Mouse (Mus musculus) kidney, adult 2 months (tissue): ENCODE data around the gene Zfp568.

Source experiments
- CTCF ChIP-seq: fragments of 200-500 bp; conservative IDR thresholded peaks from 2 replicates; pipeline ENCODE4 v1.5.1; 2011; ENCODE audit warnings: low read depth, mild to moderate bottlenecking, control low read depth, low read length, moderate library complexity, mixed read lengths; ENCODE audit not compliant: insufficient read depth, insufficient read length
- POLR2A ChIP-seq: fragments of 200-500 bp; IDR thresholded peaks from one replicate; pipeline ENCODE4 v1.6.1; 2011; ENCODE audit warnings: low read depth, low read length, control low read depth

GRCm38 (mm10) chr7:29981860-29982259 is 1.9 kb upstream of the Zfp568 start:
- TF ChIP-seq POLR2A (no peak), CTCF (no peak)
